In the genomic region with DNA sequence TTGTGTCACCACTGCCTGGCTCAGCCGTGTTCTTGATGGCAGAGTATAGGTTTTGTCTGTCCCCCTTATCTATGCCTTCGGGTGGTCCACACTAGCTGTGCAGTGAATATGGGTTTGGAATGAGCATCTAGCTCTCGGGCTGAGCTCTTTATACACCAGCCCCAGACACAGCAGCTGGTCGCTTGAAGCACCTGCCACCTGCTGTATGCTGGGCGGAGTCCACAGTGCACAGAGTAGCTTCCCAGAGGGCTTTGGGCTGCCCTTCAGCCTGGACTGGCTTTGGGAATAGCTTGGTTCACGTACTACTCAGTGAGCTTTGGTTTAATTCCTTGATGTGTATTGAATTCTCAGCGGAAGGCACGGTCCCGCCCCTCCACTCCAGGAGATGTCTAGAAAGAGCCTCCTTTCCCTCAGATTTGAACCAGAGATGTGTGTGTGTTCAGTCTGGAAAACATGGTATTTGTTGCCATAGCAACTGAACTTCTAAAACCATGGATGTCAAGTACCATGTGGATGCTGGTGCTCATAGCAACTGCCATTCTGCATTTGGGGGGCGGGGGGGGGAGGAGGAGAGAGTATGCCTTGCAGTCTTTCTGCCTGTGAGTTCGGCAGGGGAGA, we compare ENCODE assay signal across 23 mouse cellular contexts. TPM values are rescaled to one million over a fixed set of nuclear protein-coding genes. Genes with fewer than 3 reads are reported as not detected.
A peak's percentile ranks its signal among the peaks of the same experiment; 100 is the strongest.
DNase-seq lines count a peak whose midpoint lies in the region; ATAC-seq and TF ChIP-seq lines count a peak whose summit lies in the region.
"Had no signal": no experiment of that assay in that cellular context is flagged by ENCODE, and none has a peak within 500 bp of the region (broad histone marks: within the 10 kb centered on the region; RNA-seq: fewer than 3 reads in every experiment).

No protein-coding gene starts in this region.

- H3K27ac ChIP-seq in forebrain, embryonic 16.5 days (ENCODE audit: low read length) = no peak overlapping the region; the same call in 1 of the 2 replicates
- no peak overlapping the region for H3K27ac ChIP-seq in forebrain, embryonic 12.5 days
- no peak overlapping the region for H3K27ac ChIP-seq in midbrain, embryonic 14.5 days (replicated peaks; ENCODE audit: low read depth, low read length)
- H3K27ac ChIP-seq in midbrain, embryonic 13.5 days = no peak overlapping the region
- H3K27ac ChIP-seq: gastrocnemius, adult 2 months; heart, embryonic 10.5 days; hindbrain, embryonic 10.5 days; neural tube, embryonic 12.5 days had no signal

- H3K4me3 ChIP-seq in forebrain, embryonic 16.5 days (replicated peaks; ENCODE audit: low read length) = no peak overlapping the region
- no peak overlapping the region for H3K4me3 ChIP-seq in forebrain, embryonic 12.5 days (replicated peaks)
- no peak overlapping the region for H3K4me3 ChIP-seq in midbrain, embryonic 14.5 days (replicated peaks; ENCODE audit: low read depth, low read length)
- no peak overlapping the region for H3K4me3 ChIP-seq in midbrain, embryonic 13.5 days (replicated peaks)
- H3K4me3 ChIP-seq: gastrocnemius, adult 2 months; heart, embryonic 10.5 days; hindbrain, embryonic 10.5 days; neural tube, embryonic 12.5 days had no signal

- WGBS in forebrain, embryonic 16.5 days = 45% methylated on average over 11 of the region's 11 CpGs
- WGBS in forebrain, embryonic 12.5 days = 51% methylated on average over 11 of the region's 11 CpGs
- WGBS in midbrain, embryonic 14.5 days = 47% methylated on average over 11 of the region's 11 CpGs
- WGBS in midbrain, embryonic 13.5 days = 49% methylated on average over 11 of the region's 11 CpGs

- no peaks in the 10 kb centered on the region for H3K36me3 ChIP-seq in forebrain, embryonic 16.5 days (ENCODE audit: control insufficient read depth, insufficient read depth)
- no peaks in the 10 kb centered on the region for H3K36me3 ChIP-seq in forebrain, embryonic 12.5 days (replicated peaks)
- H3K36me3 ChIP-seq in midbrain, embryonic 14.5 days (ENCODE audit: control insufficient read depth, insufficient read depth, low read length) = no peaks in the 10 kb centered on the region
- H3K36me3 ChIP-seq in midbrain, embryonic 13.5 days = no peaks in the 10 kb centered on the region
- H3K36me3 ChIP-seq: heart, embryonic 10.5 days; hindbrain, embryonic 10.5 days; neural tube, embryonic 12.5 days had no signal

- no peaks in the 10 kb centered on the region for H3K27me3 ChIP-seq in forebrain, embryonic 16.5 days (replicated peaks; ENCODE audit: control insufficient read depth, insufficient read depth, low read length)
- H3K27me3 ChIP-seq in forebrain, embryonic 12.5 days = peaks cover 45% of the 10 kb centered on the region
- H3K27me3 ChIP-seq in midbrain, embryonic 14.5 days (ENCODE audit: control insufficient read depth, insufficient read depth, low read length) = 0 out of 2 replicates have a peak, but pooled peaks cover 2% of the 10 kb centered on the region
- peaks cover 13% of the 10 kb centered on the region; the same call in 1 of the 2 replicates for H3K27me3 ChIP-seq in midbrain, embryonic 13.5 days

- TF ChIP-seq CTCF in brain, embryonic 14.5 days (IDR thresholded peaks at IDR 0.05; ENCODE audit: borderline replicate concordance, extremely low read depth, insufficient read depth, insufficient read length) = no peak

- no peak for TF ChIP-seq POLR2A in brain, embryonic 14.5 days (IDR thresholded peaks at IDR 0.05; ENCODE audit: borderline replicate concordance, extremely low read depth, insufficient read depth, insufficient read length, poor library complexity, severe bottlenecking)

- peak; percentile 54 for ATAC-seq in forebrain, embryonic 16.5 days
- ATAC-seq in forebrain, embryonic 12.5 days (ENCODE audit: low FRiP score) = no peak
- no peak for ATAC-seq in midbrain, embryonic 14.5 days (ENCODE audit: low FRiP score, low TSS enrichment)
- ATAC-seq in midbrain, embryonic 13.5 days = no peak; the same call in 1 of the 2 replicates
- ATAC-seq: lung, postnatal 0 days had no signal

- H3K4me2 ChIP-seq in forebrain, embryonic 16.5 days (ENCODE audit: low read length) = no peak overlapping the region
- H3K4me2 ChIP-seq in forebrain, embryonic 12.5 days = no peak overlapping the region
- no peak overlapping the region for H3K4me2 ChIP-seq in midbrain, embryonic 14.5 days (ENCODE audit: low read length)
- H3K4me2 ChIP-seq in midbrain, embryonic 13.5 days (replicated peaks) = no peak overlapping the region
- H3K4me2 ChIP-seq: neural tube, embryonic 12.5 days had no signal

- peak; percentile 60 for DNase-seq in midbrain, embryonic 14.5 days
- peak; percentile 68 for DNase-seq in brain, embryonic 14.5 days (ENCODE audit: low read depth)
- DNase-seq in retina, embryonic 14.5 days (ENCODE audit: low spot score) = peak; percentile 20
- no peak for DNase-seq in MN1 (ENCODE audit: low spot score)
- DNase-seq: adrenal gland, adult 8-10 months; cerebellum, adult 11 months; gastrocnemius, adult 2 months; kidney, adult 2 months; kidney, postnatal 10 days; left cerebral cortex, postnatal 4 days; liver; right cerebral cortex, postnatal 25 days; thymus, adult 2 months had no signal

- H3K9me3 ChIP-seq in forebrain, embryonic 16.5 days (ENCODE audit: control insufficient read depth, low read length) = no peaks in the 10 kb centered on the region
- H3K9me3 ChIP-seq in forebrain, embryonic 12.5 days = no peaks in the 10 kb centered on the region
- no peaks in the 10 kb centered on the region for H3K9me3 ChIP-seq in midbrain, embryonic 14.5 days (ENCODE audit: control insufficient read depth, low read length)
- H3K9me3 ChIP-seq in midbrain, embryonic 13.5 days = 0 out of 2 replicates have a peak, but pooled peaks cover 5% of the 10 kb centered on the region
- H3K9me3 ChIP-seq: hindbrain, embryonic 10.5 days; neural tube, embryonic 12.5 days had no signal

- peaks cover 13% of the 10 kb centered on the region for H3K4me1 ChIP-seq in forebrain, embryonic 16.5 days (replicated peaks; ENCODE audit: control insufficient read depth, insufficient read depth, low read length)
- H3K4me1 ChIP-seq in forebrain, embryonic 12.5 days = peaks cover 12% of the 10 kb centered on the region
- peaks cover 8% of the 10 kb centered on the region; the same call in 1 of the 2 replicates for H3K4me1 ChIP-seq in midbrain, embryonic 14.5 days (ENCODE audit: control insufficient read depth, insufficient read depth, low read length)
- peaks cover 15% of the 10 kb centered on the region for H3K4me1 ChIP-seq in midbrain, embryonic 13.5 days (replicated peaks)

- no peak overlapping the region for H3K9ac ChIP-seq in forebrain, embryonic 16.5 days (replicated peaks; ENCODE audit: low read depth, low read length)
- H3K9ac ChIP-seq in forebrain, embryonic 12.5 days = no peak overlapping the region
- no peak overlapping the region for H3K9ac ChIP-seq in midbrain, embryonic 14.5 days (replicated peaks; ENCODE audit: low read length)
- no peak overlapping the region for H3K9ac ChIP-seq in midbrain, embryonic 13.5 days (replicated peaks)
- H3K9ac ChIP-seq: neural tube, embryonic 12.5 days had no signal

RNA-seq across cellular contexts. Expression of a gene that starts 16.0 kb away (rescaled TPM):
- 18.4 and 20.2 TPM in 2 replicates for polyA plus RNA-seq in forebrain, embryonic 16.5 days (2015; fragmentation: Nextera tagmentation; extraction: Ambion mirVana)
- 14.5 and 14.7 TPM in 2 replicates for polyA plus RNA-seq in forebrain, embryonic 12.5 days (2016; fragmentation: Nextera tagmentation; extraction: Ambion mirVana)
- 22.8 and 23.8 TPM in 2 replicates for polyA plus RNA-seq in midbrain, embryonic 14.5 days (2014; fragmentation: Nextera tagmentation; extraction: Ambion mirVana)
- polyA plus RNA-seq in midbrain, embryonic 13.5 days (2015; fragmentation: Nextera tagmentation; extraction: Ambion mirVana) = 18.3 and 19.9 TPM in 2 replicates
- polyA plus RNA-seq in brain, embryonic 14.5 days (2012; rRNA removed) = 14.5 and 19.6 TPM in 2 replicates

RNA-seq across cellular contexts. Expression of a gene that starts 22.1 kb away (rescaled TPM):
- 7.7 and 8.4 TPM in 2 replicates for polyA plus RNA-seq in forebrain, embryonic 16.5 days (2015; fragmentation: Nextera tagmentation; extraction: Ambion mirVana)
- polyA plus RNA-seq in forebrain, embryonic 12.5 days (2016; fragmentation: Nextera tagmentation; extraction: Ambion mirVana) = 0.21 and 0.24 TPM in 2 replicates
- polyA plus RNA-seq in midbrain, embryonic 14.5 days (2014; fragmentation: Nextera tagmentation; extraction: Ambion mirVana) = 5.4 and 6.7 TPM in 2 replicates
- 1.1 and 1.3 TPM in 2 replicates for polyA plus RNA-seq in midbrain, embryonic 13.5 days (2015; fragmentation: Nextera tagmentation; extraction: Ambion mirVana)
- 2.9 and 4.3 TPM in 2 replicates for polyA plus RNA-seq in brain, embryonic 14.5 days (2012; rRNA removed)
- polyA plus RNA-seq: gonadal fat pad, adult 2 months; heart, postnatal 0 days; hindbrain, embryonic 10.5 days; kidney, adult 2 months; liver, embryonic 16.5 days; lung, postnatal 0 days; thymus, adult 2 months had no signal

RNA-seq across cellular contexts. Expression of a gene that starts 35.7 kb away (rescaled TPM):
- 9.8 and 10.2 TPM in 2 replicates for polyA plus RNA-seq in forebrain, embryonic 16.5 days (2015; fragmentation: Nextera tagmentation; extraction: Ambion mirVana)
- 4.8 and 5.4 TPM in 2 replicates for polyA plus RNA-seq in forebrain, embryonic 12.5 days (2016; fragmentation: Nextera tagmentation; extraction: Ambion mirVana)
- 15.4 and 20.5 TPM in 2 replicates for polyA plus RNA-seq in midbrain, embryonic 14.5 days (2014; fragmentation: Nextera tagmentation; extraction: Ambion mirVana)
- polyA plus RNA-seq in midbrain, embryonic 13.5 days (2015; fragmentation: Nextera tagmentation; extraction: Ambion mirVana) = 13.0 and 13.4 TPM in 2 replicates
- polyA plus RNA-seq in brain, embryonic 14.5 days (2012; rRNA removed) = 28.3 and 37.4 TPM in 2 replicates

RNA-seq across cellular contexts. Expression of a gene that starts 50.7 kb away (rescaled TPM):
- polyA plus RNA-seq in forebrain, embryonic 16.5 days (2015; fragmentation: Nextera tagmentation; extraction: Ambion mirVana) = 1.0 and 1.1 TPM in 2 replicates
- 1.6 and 1.8 TPM in 2 replicates for polyA plus RNA-seq in forebrain, embryonic 12.5 days (2016; fragmentation: Nextera tagmentation; extraction: Ambion mirVana)
- 2.4 and 4.6 TPM in 2 replicates for polyA plus RNA-seq in midbrain, embryonic 14.5 days (2014; fragmentation: Nextera tagmentation; extraction: Ambion mirVana)
- 2.2 and 2.6 TPM in 2 replicates for polyA plus RNA-seq in midbrain, embryonic 13.5 days (2015; fragmentation: Nextera tagmentation; extraction: Ambion mirVana)
- 1.9 and 3.2 TPM in 2 replicates for polyA plus RNA-seq in brain, embryonic 14.5 days (2012; rRNA removed)
